Mouse (Mus musculus) neural tube, embryonic 14.5 days (tissue): ENCODE measurements at regions not wholly inside any gene's neighbourhood (a gene's known extent, or its start where the extent isn't known, plus 50 kb on each side); places are given as distances from the start of the nearest gene placed in this dataset.

Experiments used
- ATAC-seq: fragments of 200-750 bp; cut with Nextera tagmentation; 2 replicates; pipeline ENCODE4 v1.8.0; 2017; ENCODE audit warnings: low read depth, mild to moderate bottlenecking, moderate TSS enrichment, moderate library complexity
- H3K27ac ChIP-seq: fragments of 300-500 bp; sonication (generic); 2 replicates; pipeline ENCODE4 v1.5.1; 2014; ENCODE audit warnings: low read depth, mild to moderate bottlenecking, control low read depth, low read length, moderate library complexity, mixed read lengths
- H3K27me3 ChIP-seq: fragments of 300-500 bp; sonication (generic); 2 replicates; pipeline ENCODE4 v1.6.1; 2014; ENCODE audit warnings: low read length; ENCODE audit not compliant: control insufficient read depth, insufficient read depth
- H3K36me3 ChIP-seq: fragments of 300-500 bp; sonication (generic); 2 replicates; pipeline ENCODE4 v1.6.1; 2014; ENCODE audit warnings: low read length, mixed read lengths; ENCODE audit not compliant: control insufficient read depth, insufficient read depth
- H3K4me1 ChIP-seq: fragments of 300-500 bp; sonication (generic); 2 replicates; pipeline ENCODE4 v1.6.1; 2014; ENCODE audit warnings: low read length; ENCODE audit not compliant: control insufficient read depth, insufficient read depth
- H3K4me2 ChIP-seq: fragments of 300-500 bp; sonication (generic); 2 replicates; pipeline ENCODE4 v1.6.1; 2014; ENCODE audit warnings: mild to moderate bottlenecking, low read depth, low read length, control low read depth
- H3K4me3 ChIP-seq: fragments of 300-500 bp; sonication (generic); 2 replicates; pipeline ENCODE4 v1.5.1; 2014; ENCODE audit warnings: low read depth, low read length, control low read depth, mixed read lengths
- H3K9ac ChIP-seq: fragments of 300-500 bp; sonication (generic); replicated peaks from 2 replicates; pipeline ENCODE4 v1.6.1; 2014; ENCODE audit warnings: low read depth, mild to moderate bottlenecking, control low read depth, low read length, mixed read lengths
- H3K9me3 ChIP-seq: fragments of 300-500 bp; sonication (generic); 2 replicates; pipeline ENCODE4 v1.6.1; 2016; ENCODE audit warnings: low read length; ENCODE audit not compliant: control insufficient read depth
- WGBS: fragments of 180-500 bp; shearing (Covaris S2); extraction: QIAGEN DNeasy Blood & Tissue Kit; methylation state at CpG from one replicate; pipeline ENCODE4 v1.1.7; 2014; 5-methylcytosine and 5-hydroxymethylcytosine counted together

DNA sequence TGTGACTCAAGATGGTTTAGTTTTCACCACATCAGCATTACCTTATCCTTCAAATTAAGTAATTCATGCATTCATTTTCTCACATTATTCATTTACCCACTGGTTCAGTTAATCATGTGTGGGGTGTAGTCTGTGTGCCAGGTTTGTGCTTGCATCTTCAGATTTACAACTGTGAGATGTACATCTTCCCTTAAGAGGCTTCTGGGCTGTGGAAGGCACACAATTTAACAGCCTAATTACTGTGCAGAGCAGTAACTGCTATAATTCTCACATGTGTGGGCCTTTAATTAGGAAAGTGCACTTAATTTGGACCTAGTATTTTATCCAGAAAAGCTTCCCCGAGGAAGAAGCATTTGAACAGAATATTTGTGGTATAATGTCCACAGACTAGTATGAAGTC lies 555.0 kb downstream of the Fscb start:
- H3K9me3 ChIP-seq: no peaks in the 10 kb centered on the region
- 35% methylated on average over 1 of the region's 1 CpGs for WGBS
- peak; percentile 74 for ATAC-seq
- no peaks in the 10 kb centered on the region for H3K27me3 ChIP-seq
- no peak overlapping the region for H3K27ac ChIP-seq
- no peak overlapping the region for H3K4me3 ChIP-seq
- no peaks in the 10 kb centered on the region for H3K36me3 ChIP-seq
- no peak overlapping the region for H3K4me2 ChIP-seq
- H3K4me1 ChIP-seq: no peaks in the 10 kb centered on the region
- H3K9ac ChIP-seq: no peak overlapping the region
